ENCODE assay signal across 10 mouse cellular contexts in the genomic region with DNA sequence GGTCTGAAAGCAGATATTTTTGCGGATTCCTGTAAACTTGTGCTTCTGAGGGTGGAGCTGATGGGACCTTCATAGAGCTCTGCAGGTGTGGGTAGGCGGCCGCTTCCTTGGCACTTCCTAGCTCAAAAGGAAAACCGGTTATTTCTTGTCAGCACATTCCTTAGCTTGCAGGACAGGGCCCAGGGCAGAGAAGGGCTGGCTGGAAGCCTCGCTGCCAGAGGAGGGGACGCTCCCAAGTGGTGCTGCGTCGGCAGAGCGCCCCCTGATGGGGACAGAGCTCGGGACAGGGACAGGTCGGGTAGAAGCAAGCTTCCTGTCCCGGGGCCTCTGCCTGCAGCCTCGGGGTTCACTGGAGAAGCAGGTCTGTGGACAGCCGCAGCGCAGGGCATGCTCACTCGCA. TPM values are rescaled to one million over a fixed set of nuclear protein-coding genes. Genes with fewer than 3 reads are reported as not detected.
DNase-seq lines count a peak whose midpoint lies in the region; ATAC-seq and TF ChIP-seq lines count a peak whose summit lies in the region.
"Had no signal": no experiment of that assay in that cellular context is flagged by ENCODE, and none has a peak within 500 bp of the region (broad histone marks: within the 10 kb centered on the region; RNA-seq: fewer than 3 reads in every experiment).

No protein-coding gene starts in this region.

- peaks cover 16% of the 10 kb centered on the region; the same call in 1 of the 2 replicates for H3K36me3 ChIP-seq in limb, embryonic 15.5 days

- no peaks in the 10 kb centered on the region for H3K9me3 ChIP-seq in limb, embryonic 15.5 days
- H3K9me3 ChIP-seq: G1E had no signal

- DNase-seq in frontal cortex, postnatal 14 days (ENCODE audit: low spot score in 2 of 2): no peak
- peak; percentile 24 to 25 for DNase-seq in B cell, adult 2 months
- peak; percentile 52 to 73 for DNase-seq in heart, postnatal 14 days
- peak; percentile 8 for DNase-seq in right cerebral cortex, postnatal 25 days
- DNase-seq in MN1 (ENCODE audit: low spot score): no peak

- ATAC-seq in frontal cortex, adult (ENCODE audit: low TSS enrichment): peak; percentile 44
- ATAC-seq in limb, embryonic 15.5 days (ENCODE audit: insufficient number of reproducible peaks, low FRiP score, low TSS enrichment, low read depth): no peak

- H3K4me1 ChIP-seq in cortical plate, adult 2 months (ENCODE audit: control insufficient read depth, insufficient read depth, low read length): peaks cover 3% of the 10 kb centered on the region; the same call in 1 of the 2 replicates
- peaks cover 22% of the 10 kb centered on the region for H3K4me1 ChIP-seq in limb, embryonic 15.5 days

- intact Hi-C loops in heart, postnatal 14 days (cut with DNase I): no loop called here

- peak overlapping the region; percentile 24; the same call in 1 of the 2 replicates for H3K4me2 ChIP-seq in limb, embryonic 15.5 days

- H3K9ac ChIP-seq in limb, embryonic 15.5 days: no peak overlapping the region

- TF ChIP-seq POLR2A in cortical plate, adult 2 months (IDR thresholded peaks at IDR 0.05; ENCODE audit: extremely low read depth, insufficient read depth, low read length): no peak

- H3K27me3 ChIP-seq in limb, embryonic 15.5 days: no peaks in the 10 kb centered on the region

- no peak overlapping the region for H3K27ac ChIP-seq in cortical plate, adult 2 months (ENCODE audit: insufficient read depth, low read length)
- H3K27ac ChIP-seq in limb, embryonic 15.5 days: peak overlapping the region; percentile 80

- H3K4me3 ChIP-seq in cortical plate, adult 2 months (ENCODE audit: insufficient read depth, low read length): no peak overlapping the region
- H3K4me3 ChIP-seq in limb, embryonic 15.5 days: peak overlapping the region; percentile 5; the same call in 1 of the 2 replicates

- 20% methylated on average over 16 of the region's 16 CpGs for WGBS in limb, embryonic 15.5 days

- TF ChIP-seq CTCF in cortical plate, adult 2 months (IDR thresholded peaks at IDR 0.05; ENCODE audit: extremely low read depth, insufficient read depth, low read length): 0 out of 2 replicates have a peak, but pooled peaks have one; percentile 4

RNA-seq across cellular contexts. Expression of a gene that starts 6.2 kb away (rescaled TPM):
- not detected in 2 replicates for polyA plus RNA-seq in cortical plate, adult 2 months (2012; rRNA removed)
- total RNA-seq in heart, postnatal 14 days (2021): not detected
- polyA plus RNA-seq in limb, embryonic 15.5 days (2015; fragmentation: Nextera tagmentation; extraction: Ambion mirVana): 0.42 TPM in 1 of 2 replicates, not detected in the other
- total RNA-seq: G1E had no signal
- polyA plus RNA-seq: G1E; gonadal fat pad, adult 2 months had no signal

RNA-seq across cellular contexts. Expression of a gene that starts 28.1 kb away (rescaled TPM):
- 140 and 156 TPM in 2 replicates for polyA plus RNA-seq in cortical plate, adult 2 months (2012; rRNA removed)
- 100 to 1,000 TPM; 109 to 113 TPM for total RNA-seq in heart, postnatal 14 days (2021)
- 59.7 and 66.5 TPM in 2 replicates for polyA plus RNA-seq in limb, embryonic 15.5 days (2015; fragmentation: Nextera tagmentation; extraction: Ambion mirVana)

RNA-seq across cellular contexts. Expression of a gene that starts 32.3 kb away (rescaled TPM):
- 12.2 and 12.8 TPM in 2 replicates for polyA plus RNA-seq in cortical plate, adult 2 months (2012; rRNA removed)
- 10 to 100 TPM; 34.8 to 35.2 TPM for total RNA-seq in heart, postnatal 14 days (2021)
- polyA plus RNA-seq in limb, embryonic 15.5 days (2015; fragmentation: Nextera tagmentation; extraction: Ambion mirVana): 7.0 and 8.1 TPM in 2 replicates

RNA-seq across cellular contexts. Expression of a gene that starts 47.8 kb away (rescaled TPM):
- polyA plus RNA-seq in cortical plate, adult 2 months (2012; rRNA removed): 3.0 and 3.3 TPM in 2 replicates
- total RNA-seq in heart, postnatal 14 days (2021): 1 to 10 TPM; 4.8 to 5.0 TPM
- polyA plus RNA-seq in limb, embryonic 15.5 days (2015; fragmentation: Nextera tagmentation; extraction: Ambion mirVana): 4.1 and 5.8 TPM in 2 replicates
- polyA plus RNA-seq: G1E had no signal

Comparison
In these comparisons a context has a peak if more than half of its experiments do, and no peak if none do; other contexts are left out.
1. DNase-seq: peak in B cell, adult 2 months (2 of 2), heart, postnatal 14 days (2 of 2) and right cerebral cortex, postnatal 25 days (single experiment); none in frontal cortex, postnatal 14 days (0 of 2) and MN1 (single experiment).